Mouse (Mus musculus): ENCODE results near the gene Cpm. TPM values are rescaled to one million over a fixed set of nuclear protein-coding genes. Genes with fewer than 3 reads are reported as not detected.
"Not testable (repeated sequence)": the region's sequence is repeated elsewhere in the genome, so short reads cannot be mapped to it uniquely, and the experiment has no call there.

The Cpm gene
- total RNA-seq, 2 experiments from 2014 or later, result 2.6 to 2.7 TPM

GRCm38 (mm10) chr10:117616765-117617164 is 12.5 kb upstream of the Cpm start:
- intact Hi-C loops (cut with DNase I), result not testable (repeated sequence)

GRCm38 (mm10) chr10:117617568-117618345 is 11.5 kb upstream of the Cpm start:
- no peak for DNase-seq
- intact Hi-C loops (cut with DNase I), result no loop called here

More at GRCm38 (mm10) chr10:117616765-117617164, 12.5 kb upstream of the Cpm start:
- DNase-seq, result not testable (repeated sequence)

GRCm38 (mm10) chr10:117619041-117619861 is 10.0 kb upstream of the Cpm start:
- intact Hi-C loops (cut with DNase I), result no loop called here
- DNase-seq, result no peak

GRCm38 (mm10) chr10:117619862-117620179 is 9.5 kb upstream of the Cpm start:
- intact Hi-C loops (cut with DNase I), result no loop called here
- no peak for DNase-seq

- no peak for DNase-seq
- intact Hi-C loops (cut with DNase I), result no loop called here
These were observed 8.8 kb upstream of the Cpm start for GRCm38 (mm10) chr10:117620530-117620929.

- DNase-seq, result no peak
- intact Hi-C loops (cut with DNase I), result no loop called here
These were observed 8.3 kb upstream of the Cpm start for GRCm38 (mm10) chr10:117620934-117621501.

GRCm38 (mm10) chr10:117621616-117622533 is 7.4 kb upstream of the Cpm start:
- intact Hi-C loops (cut with DNase I), result no loop called here
- no peak for DNase-seq

- intact Hi-C loops (cut with DNase I), result no loop called here
- no peak for DNase-seq
These were observed 5.9 kb upstream of the Cpm start for GRCm38 (mm10) chr10:117623358-117623757.

GRCm38 (mm10) chr10:117624222-117624621 is 5.1 kb upstream of the Cpm start:
- intact Hi-C loops (cut with DNase I), result no loop called here

GRCm38 (mm10) chr10:117624655-117625497 is 4.4 kb upstream of the Cpm start:
- intact Hi-C loops (cut with DNase I), result no loop called here
- no peak for DNase-seq

More at GRCm38 (mm10) chr10:117624222-117624621, 5.1 kb upstream of the Cpm start:
- no peak for DNase-seq

GRCm38 (mm10) chr10:117625500-117626296 is 3.6 kb upstream of the Cpm start:
- no peak for DNase-seq
- intact Hi-C loops (cut with DNase I), result no loop called here

- intact Hi-C loops (cut with DNase I), result no loop called here
- DNase-seq, result no peak
These were observed 3.0 kb upstream of the Cpm start for GRCm38 (mm10) chr10:117626297-117626613.

GRCm38 (mm10) chr10:117626840-117627615 is 2.3 kb upstream of the Cpm start:
- intact Hi-C loops (cut with DNase I), result no loop called here
- no peak for DNase-seq

- no peak for DNase-seq
- intact Hi-C loops (cut with DNase I), result no loop called here
These were observed 1.7 kb upstream of the Cpm start for GRCm38 (mm10) chr10:117627616-117627930.

GRCm38 (mm10) chr10:117627949-117628348 is 1.4 kb upstream of the Cpm start:
- intact Hi-C loops (cut with DNase I), result no loop called here

GRCm38 (mm10) chr10:117628363-117629168 is 734 bp upstream of the Cpm start:
- no peak for DNase-seq
- intact Hi-C loops (cut with DNase I), result no loop called here

More at GRCm38 (mm10) chr10:117627949-117628348, 1.4 kb upstream of the Cpm start:
- no peak for DNase-seq

GRCm38 (mm10) chr10:117630176-117630575 is 876 bp downstream of the Cpm start:
- intact Hi-C loops (cut with DNase I), result no loop called here
- no peak for DNase-seq
